Mouse (Mus musculus): ENCODE measurements around the gene Cebpb. TPM values are rescaled to one million over a fixed set of nuclear protein-coding genes. Genes with fewer than 3 reads are reported as not detected.
A peak's percentile ranks its signal among the peaks of the same experiment; 100 is the strongest.

Cebpb gene
- total RNA-seq, 2 experiments from 2014 or later: 6.3 to 8.4 TPM

GRCm38 (mm10) chr2:167661270-167662203 lies 27.2 kb upstream of the Cebpb start, which contains the start of gene Gm20431:
Gene Gm20431 (minus strand): TSS chr2:167661496.
- peak; percentile 92 for ATAC-seq (replicated peaks; ENCODE audit: low FRiP score, poor library complexity, severe bottlenecking)

- ATAC-seq (replicated peaks; ENCODE audit: low FRiP score, poor library complexity, severe bottlenecking): no peak
Measured at GRCm38 (mm10) chr2:167662713-167663112, 26.0 kb upstream of the Cebpb start.

GRCm38 (mm10) chr2:167665972-167666713 lies 22.6 kb upstream of the Cebpb start:
- no peak for ATAC-seq (replicated peaks; ENCODE audit: low FRiP score, poor library complexity, severe bottlenecking)

DNA sequence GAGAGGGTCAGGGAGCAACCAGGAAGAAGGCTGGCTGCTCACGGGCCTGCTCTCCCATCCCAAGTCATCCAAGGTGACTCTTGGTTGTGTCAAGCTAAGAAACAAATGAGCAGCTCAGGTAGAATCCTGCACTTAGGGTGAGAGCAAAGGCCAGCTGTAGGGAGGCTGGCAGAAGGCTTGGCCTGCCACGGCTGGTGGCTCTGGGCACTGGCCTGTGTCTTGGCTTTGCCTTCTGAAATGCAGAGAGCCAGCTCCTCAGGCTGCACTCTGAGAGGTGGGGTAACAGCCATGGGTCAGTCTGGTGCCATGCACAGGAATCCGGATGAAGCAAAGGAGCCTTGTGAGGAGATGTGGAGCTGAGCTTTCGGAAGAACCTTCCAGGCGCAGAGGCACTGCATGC lies 20.3 kb upstream of the Cebpb start:
- no peak for ATAC-seq (replicated peaks; ENCODE audit: low FRiP score, poor library complexity, severe bottlenecking)

- no peak for ATAC-seq (replicated peaks; ENCODE audit: low FRiP score, poor library complexity, severe bottlenecking)
Measured at GRCm38 (mm10) chr2:167669398-167669797, 19.3 kb upstream of the Cebpb start.

DNA sequence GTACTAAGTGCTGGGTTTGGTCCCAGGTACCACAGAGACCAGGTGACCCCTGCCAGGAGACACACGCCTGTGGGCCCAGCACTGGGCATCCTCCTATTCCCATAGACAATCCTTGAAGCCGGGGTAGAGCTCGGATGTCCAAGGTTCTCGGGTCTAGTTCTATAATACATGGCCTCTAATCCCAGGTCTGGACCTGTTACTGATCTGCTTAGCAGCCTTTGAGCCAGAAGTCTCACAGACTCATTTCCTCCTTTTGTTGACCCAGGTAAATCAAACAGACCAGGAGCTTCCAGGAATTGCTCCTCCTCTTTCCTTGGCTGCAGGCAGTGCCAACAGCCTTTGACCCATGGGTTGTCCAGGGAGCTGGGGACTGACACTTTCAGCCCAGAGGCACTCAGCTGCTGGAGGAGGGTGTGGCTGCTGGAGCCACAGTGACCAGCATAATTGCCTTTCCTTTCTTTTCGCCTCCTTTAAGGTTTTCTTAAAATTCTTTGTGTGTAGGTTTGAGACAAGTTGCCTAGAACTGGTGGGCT lies 17.5 kb upstream of the Cebpb start:
- ATAC-seq (replicated peaks; ENCODE audit: low FRiP score, poor library complexity, severe bottlenecking): no peak

- peak; percentile 88 for ATAC-seq (replicated peaks; ENCODE audit: low FRiP score, poor library complexity, severe bottlenecking)
Measured at GRCm38 (mm10) chr2:167672212-167672685, 16.5 kb upstream of the Cebpb start.

DNA sequence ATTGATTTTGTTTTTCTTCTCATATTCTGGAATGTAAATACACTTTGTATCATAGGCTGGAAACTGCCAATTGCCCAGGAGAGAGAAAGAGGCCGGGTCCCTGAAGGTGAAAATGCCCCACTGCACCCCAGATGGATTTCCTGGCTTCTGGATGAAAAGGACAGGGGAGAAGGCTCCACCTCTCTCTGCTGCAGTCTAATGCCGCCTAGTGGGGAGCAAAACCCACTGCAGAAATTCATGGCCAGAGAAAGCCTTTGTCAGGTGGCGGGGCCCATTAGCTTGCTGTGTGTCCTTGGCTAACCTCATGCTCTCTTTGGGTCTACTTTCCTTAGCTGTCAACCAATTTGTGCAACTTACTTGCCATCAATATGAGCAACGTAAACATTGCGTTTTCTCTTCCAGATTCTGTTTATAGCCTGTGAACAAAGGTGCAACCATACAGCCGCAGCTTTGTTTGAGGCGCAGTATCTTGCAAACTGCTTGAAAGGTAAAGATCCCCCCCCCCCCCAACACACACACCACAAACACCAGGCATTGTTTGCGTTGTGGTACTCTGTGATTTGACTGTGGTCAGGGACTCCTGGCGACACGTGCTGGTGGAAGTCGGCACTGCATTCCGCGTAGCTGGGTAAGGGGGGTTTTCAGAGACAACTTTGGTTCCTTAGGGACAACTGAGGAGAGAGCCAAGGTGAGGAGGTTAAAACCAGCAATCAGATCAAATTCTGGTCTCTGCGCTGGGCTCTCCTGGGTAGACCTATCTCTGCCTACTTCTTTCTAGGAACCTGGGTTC lies 13.4 kb upstream of the Cebpb start:
- ATAC-seq (replicated peaks; ENCODE audit: low FRiP score, poor library complexity, severe bottlenecking): peak; percentile 37; the same call in 1 of the 2 replicates

- no peak for ATAC-seq (replicated peaks; ENCODE audit: low FRiP score, poor library complexity, severe bottlenecking)
Measured at GRCm38 (mm10) chr2:167678600-167678999, 10.1 kb upstream of the Cebpb start.

DNA sequence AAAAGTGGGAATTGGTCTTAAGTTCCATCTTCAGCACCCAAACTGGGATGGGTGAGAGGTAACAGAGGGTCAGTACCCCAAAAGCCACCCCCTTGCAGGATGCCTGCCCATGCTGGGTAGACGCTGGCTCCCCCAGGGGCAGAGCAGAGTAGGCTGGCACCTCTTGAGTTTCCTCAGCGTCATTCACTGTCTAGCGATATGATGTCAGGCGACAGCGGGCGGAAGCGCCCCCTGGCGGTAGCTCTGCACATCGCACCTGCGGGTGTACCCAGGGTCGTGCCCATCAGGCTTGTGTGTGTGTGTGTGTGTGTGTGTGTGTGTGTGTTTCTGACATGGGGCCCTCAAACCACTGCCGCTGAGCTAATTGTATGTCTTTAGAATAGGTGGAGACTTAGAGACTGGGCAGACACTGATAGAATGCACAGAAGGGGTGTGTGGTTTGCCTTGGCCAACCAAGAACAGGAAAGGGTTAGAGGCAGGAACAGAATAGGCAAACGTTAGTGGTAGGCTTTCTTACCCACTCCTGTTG lies 8.7 kb upstream of the Cebpb start:
- peak; percentile 81 for ATAC-seq (replicated peaks; ENCODE audit: low FRiP score, poor library complexity, severe bottlenecking)

GRCm38 (mm10) chr2:167680657-167681056 lies 8.1 kb upstream of the Cebpb start:
- ATAC-seq (replicated peaks; ENCODE audit: low FRiP score, poor library complexity, severe bottlenecking): peak; percentile 47

DNA sequence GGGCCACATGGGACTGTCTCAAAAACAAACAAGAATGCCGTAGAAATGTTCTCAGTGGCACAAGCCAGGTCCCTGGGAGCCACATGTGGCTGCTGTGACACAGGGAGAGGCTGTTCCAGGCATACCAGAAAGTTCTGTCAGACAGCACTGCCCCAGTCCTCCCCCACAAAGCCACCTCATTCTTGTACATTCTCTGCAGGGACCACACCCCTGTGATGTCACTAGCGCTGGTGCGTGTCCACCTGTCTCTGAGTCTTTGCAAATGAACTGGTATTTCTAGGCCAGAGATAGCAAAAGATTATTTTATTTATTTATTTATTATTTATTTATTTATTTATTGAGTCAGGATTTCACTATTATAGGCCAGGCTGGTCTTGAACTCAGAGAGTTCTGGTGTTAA lies 5.0 kb upstream of the Cebpb start:
- ATAC-seq (replicated peaks; ENCODE audit: low FRiP score, poor library complexity, severe bottlenecking): no peak

DNA sequence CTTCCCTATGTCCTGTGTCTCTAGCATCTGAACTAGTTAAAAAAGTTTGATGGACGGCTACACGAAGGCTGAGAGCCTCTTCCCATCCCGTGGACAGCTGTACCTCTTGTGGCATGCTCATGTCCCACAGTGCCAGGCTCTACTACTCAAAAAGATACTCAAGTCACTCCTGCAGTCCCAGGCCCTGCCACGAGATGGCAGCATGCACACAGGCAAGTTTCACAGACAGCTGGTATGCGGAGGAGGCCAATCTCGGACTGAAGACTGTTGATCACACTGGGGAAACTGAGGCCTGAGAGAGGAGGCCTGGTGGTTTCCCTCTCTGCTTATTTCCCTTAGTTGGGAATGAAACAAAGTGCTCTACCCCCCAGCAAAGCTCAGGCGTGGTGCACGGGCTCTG lies 3.6 kb upstream of the Cebpb start:
- ATAC-seq (replicated peaks; ENCODE audit: low FRiP score, poor library complexity, severe bottlenecking): peak; percentile 63

DNA sequence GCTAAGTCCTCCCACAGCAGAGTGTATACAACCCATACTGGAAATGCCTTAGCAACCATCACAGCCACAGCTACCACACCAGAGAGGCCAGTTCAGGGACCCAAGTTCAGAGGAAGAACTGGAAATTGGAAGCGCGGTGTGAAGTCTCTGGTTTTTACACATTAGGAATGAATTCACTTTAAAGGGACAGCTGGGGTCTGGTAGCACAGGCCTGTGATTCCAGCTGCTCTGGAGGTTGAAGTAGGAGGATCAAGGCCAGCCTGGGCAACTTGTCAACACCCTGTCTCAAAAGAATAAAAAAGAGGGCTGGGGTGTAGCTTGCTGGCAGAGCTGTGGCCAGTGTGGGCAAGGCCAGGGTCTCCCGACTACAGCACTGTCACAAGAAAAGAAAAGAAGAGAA lies 2.9 kb upstream of the Cebpb start:
- no peak for ATAC-seq (replicated peaks; ENCODE audit: low FRiP score, poor library complexity, severe bottlenecking)

- ATAC-seq (replicated peaks; ENCODE audit: low FRiP score, poor library complexity, severe bottlenecking): no peak
Measured at GRCm38 (mm10) chr2:167686382-167687249, 2.1 kb upstream of the Cebpb start.

- no peak for ATAC-seq (replicated peaks; ENCODE audit: low FRiP score, poor library complexity, severe bottlenecking)
Measured at GRCm38 (mm10) chr2:167687250-167687586, 1.5 kb upstream of the Cebpb start.

DNA sequence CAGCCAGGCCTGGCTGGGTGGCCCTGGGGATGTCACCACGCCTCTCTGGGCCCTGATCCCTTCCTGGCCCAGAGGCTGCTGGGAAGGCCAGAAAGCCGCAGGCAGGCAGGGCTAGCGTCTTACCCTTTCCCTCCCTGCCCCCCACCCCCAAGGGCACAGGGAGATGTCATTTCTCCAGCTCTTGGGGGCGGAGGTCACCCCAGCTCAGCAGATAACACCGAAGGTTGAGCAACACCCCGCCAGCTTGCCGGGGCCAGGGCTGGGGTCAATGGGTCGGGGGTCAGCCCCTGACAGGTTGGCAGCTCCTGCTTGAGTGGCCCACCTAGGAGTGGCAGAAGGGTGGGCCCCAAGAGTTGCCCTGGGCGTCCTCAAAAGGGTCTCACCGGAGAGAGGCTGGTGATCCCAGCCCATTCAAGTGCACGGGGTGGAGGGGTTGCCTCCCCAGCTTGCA lies 1.0 kb upstream of the Cebpb start:
- ATAC-seq (replicated peaks; ENCODE audit: low FRiP score, poor library complexity, severe bottlenecking): no peak

DNA sequence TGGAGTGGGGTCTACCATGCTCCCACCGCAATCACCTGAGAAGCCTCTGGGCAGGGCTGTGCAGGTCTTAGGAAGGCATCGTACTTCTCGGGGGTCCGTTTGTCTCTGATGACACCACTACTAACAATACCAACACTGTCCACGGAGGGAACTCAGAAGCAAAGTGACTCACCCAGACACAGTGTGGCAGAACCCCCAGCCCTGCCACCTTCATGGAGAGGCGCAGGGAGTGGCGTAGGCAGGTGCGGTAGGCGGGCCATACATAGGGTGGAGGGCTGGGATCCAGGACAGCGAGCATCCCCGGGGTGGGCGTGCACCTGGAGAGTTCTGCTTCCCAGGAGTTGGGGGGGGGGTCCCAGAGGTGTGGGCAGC lies 603 bp upstream of the Cebpb start:
- ATAC-seq (replicated peaks; ENCODE audit: low FRiP score, poor library complexity, severe bottlenecking): no peak
